Comparison of ENCODE assay signal across 20 mouse cellular contexts in the genomic region with DNA sequence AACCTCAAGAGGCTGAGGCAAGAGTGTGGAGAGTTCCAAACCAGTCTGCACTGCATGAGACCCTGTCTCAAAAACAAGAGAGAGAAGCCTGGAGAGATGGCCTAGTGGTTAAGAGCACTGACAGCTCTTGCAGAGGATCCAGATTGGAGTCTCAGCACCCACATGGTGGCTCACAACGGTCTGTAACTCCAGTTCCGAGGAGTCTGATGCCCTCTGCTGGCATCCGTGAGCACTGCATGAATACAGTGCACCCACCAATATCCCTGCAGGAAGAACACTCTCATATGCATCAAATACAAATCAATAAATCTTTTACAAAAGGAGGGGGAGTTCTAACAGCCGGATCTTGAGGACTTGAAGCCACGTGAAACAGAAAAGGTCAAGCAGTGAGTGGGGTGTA. TPM values are rescaled to one million over a fixed set of nuclear protein-coding genes. Genes with fewer than 3 reads are reported as not detected.
A peak's percentile ranks its signal among the peaks of the same experiment; 100 is the strongest.
DNase-seq lines count a peak whose midpoint lies in the region; ATAC-seq and TF ChIP-seq lines count a peak whose summit lies in the region.
"Had no signal": no experiment of that assay in that cellular context is flagged by ENCODE, and none has a peak within 500 bp of the region (broad histone marks: within the 10 kb centered on the region; RNA-seq: fewer than 3 reads in every experiment).

No protein-coding gene starts in this region.

- no peaks in the 10 kb centered on the region for H3K36me3 ChIP-seq in thymus, adult 2 months (ENCODE audit: control insufficient read depth, insufficient read depth, low read length)
- H3K36me3 ChIP-seq: embryonic facial prominence, embryonic 15.5 days; hindbrain, embryonic 15.5 days; neural tube, embryonic 12.5 days had no signal

- peak; percentile 49 for TF ChIP-seq CTCF in layer of hippocampus, adult 2 months (conservative IDR thresholded peaks at IDR 0.05)
- 0 out of 2 replicates have a peak, but pooled peaks have one; percentile 19 for TF ChIP-seq CTCF in thymus, adult 2 months (IDR thresholded peaks at IDR 0.05; ENCODE audit: borderline replicate concordance, control insufficient read depth, extremely low read depth, insufficient read depth, low read length, poor library complexity)

- no peak for TF ChIP-seq POLR2A in thymus, adult 2 months (IDR thresholded peaks at IDR 0.05; ENCODE audit: control insufficient read depth, extremely low read depth, insufficient read depth, low read length, poor library complexity)

- no peak for ATAC-seq in granulocyte monocyte progenitor cell, adult 5-6 weeks (replicated peaks; ENCODE audit: poor library complexity, severe bottlenecking)
- ATAC-seq: Patski had no signal

- no peaks in the 10 kb centered on the region for H3K27me3 ChIP-seq in thymus, adult 2 months (ENCODE audit: control insufficient read depth, insufficient read depth, low read length)
- H3K27me3 ChIP-seq: embryonic facial prominence, embryonic 15.5 days; hindbrain, embryonic 15.5 days had no signal

- no peak for DNase-seq in layer of hippocampus, adult 2 months (ENCODE audit: low spot score in 2 of 2)
- no peak for DNase-seq in layer of hippocampus, adult 8-10 months (ENCODE audit: low spot score in 2 of 2)
- DNase-seq in thymus, adult 2 months = no peak
- DNase-seq in thymus, adult 18-20 months = no peak
- DNase-seq in R1 (ENCODE audit: low read depth, low spot score) = peak; percentile 79
- no peak for DNase-seq in ovary, postnatal 14 days (ENCODE audit: low spot score)
- DNase-seq: adrenal gland, postnatal 36 days; cerebellum, postnatal 10 days; embryo, embryonic 11 days; gastrocnemius, postnatal 14 days; heart, postnatal 10 days; kidney, adult 8-10 months; kidney, postnatal 36 days; lung, postnatal 10 days; right cerebral cortex, postnatal 14 days had no signal

- no peak overlapping the region for H3K4me3 ChIP-seq in layer of hippocampus, adult 2 months
- H3K4me3 ChIP-seq in thymus, adult 2 months (ENCODE audit: control insufficient read depth, insufficient read depth, low read length) = no peak overlapping the region
- H3K4me3 ChIP-seq: embryonic facial prominence, embryonic 15.5 days; hindbrain, embryonic 15.5 days; neural tube, embryonic 12.5 days had no signal

- WGBS in thymus, adult 2 months = 82% methylated on average over 5 of the region's 5 CpGs

- H3K4me1 ChIP-seq in thymus, adult 2 months (replicated peaks; ENCODE audit: control insufficient read depth, insufficient read depth, low read length) = no peaks in the 10 kb centered on the region
- H3K4me1 ChIP-seq: embryonic facial prominence, embryonic 15.5 days; hindbrain, embryonic 15.5 days; neural tube, embryonic 12.5 days had no signal

- no peak overlapping the region for H3K27ac ChIP-seq in layer of hippocampus, adult 2 months
- H3K27ac ChIP-seq in thymus, adult 2 months (ENCODE audit: control insufficient read depth, insufficient read depth, low read length) = no peak overlapping the region
- H3K27ac ChIP-seq: embryonic facial prominence, embryonic 15.5 days; hindbrain, embryonic 15.5 days; neural tube, embryonic 12.5 days had no signal

RNA-seq across cellular contexts. Expression of gene Fubp3, which starts 17.8 kb away (rescaled TPM):
- total RNA-seq in layer of hippocampus, adult 2 months (2021) = 10 to 100 TPM; 41.3 to 42.1 TPM
- 10 to 100 TPM; 35.5 to 47.2 (median 43.6) TPM for total RNA-seq in layer of hippocampus, adult 8-10 months (2022)
- polyA plus RNA-seq in thymus, adult 2 months (2012; rRNA removed) = 56.3 and 69.5 TPM in 2 replicates
- 26.7 and 30.2 TPM in 2 replicates for total RNA-seq in granulocyte monocyte progenitor cell, adult 5-6 weeks (2014; fragmentation: Nextera tagmentation)
- total RNA-seq in granulocyte monocyte progenitor cell, adult 5-6 weeks (2017) = 19.7 and 28.6 TPM in 2 replicates
